Mouse (Mus musculus) MEL-GATA-1-ER (cell line): ENCODE measurements around the gene Tmem221.

Experiments
- DNase-seq: peaks from one replicate; pipeline ENCODE4 v3.0.0-alpha.2; 2012; ENCODE audit warnings: low read depth; ENCODE audit errors: extremely low read depth

Tmem221 gene

GRCm38 (mm10) chr8:71558071-71558957, at the start of gene Tmem221:
TSS of gene Tmem221 (minus strand) at chr8:71558871.
- no peak for DNase-seq

GRCm38 (mm10) chr8:71604021-71604420, 45.4 kb upstream of the Tmem221 start:
- no peak for DNase-seq

DNA sequence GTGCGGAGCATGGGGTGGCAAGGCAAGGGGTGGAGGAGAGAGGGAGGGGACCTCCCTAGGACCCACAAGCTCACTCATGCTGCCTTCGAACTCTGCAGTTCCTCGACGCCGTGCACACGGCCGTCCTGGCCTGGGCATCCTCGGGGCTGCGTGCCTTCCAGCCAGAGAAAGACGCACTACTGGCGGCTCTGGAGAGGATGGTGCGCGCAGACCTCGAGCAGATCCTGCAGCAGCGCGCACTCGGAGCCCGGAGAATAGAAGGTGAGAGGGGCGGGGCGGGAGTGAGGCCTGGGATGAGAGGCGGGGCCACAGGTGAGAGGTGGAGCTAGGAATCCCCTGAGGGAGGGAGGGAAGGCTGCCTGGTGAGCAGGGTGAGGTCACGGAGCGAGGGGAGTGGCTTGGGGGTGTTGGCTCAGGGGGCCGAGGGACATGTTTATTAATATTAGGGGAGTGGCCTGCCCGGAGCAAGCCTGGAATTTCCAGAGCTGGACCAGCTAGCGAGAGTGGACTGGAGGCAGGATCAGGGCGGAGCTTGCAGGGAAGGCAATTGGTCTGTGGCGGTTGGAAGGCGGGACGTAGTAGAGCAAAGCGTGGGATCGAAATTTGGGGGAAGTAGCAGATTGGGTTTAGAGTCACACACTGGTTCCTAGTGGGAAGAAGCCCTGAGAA, 44.1 kb upstream of the Tmem221 start:
- no peak for DNase-seq

- DNase-seq: no peak
Measured at GRCm38 (mm10) chr8:71601939-71602665, 43.4 kb upstream of the Tmem221 start.

DNA sequence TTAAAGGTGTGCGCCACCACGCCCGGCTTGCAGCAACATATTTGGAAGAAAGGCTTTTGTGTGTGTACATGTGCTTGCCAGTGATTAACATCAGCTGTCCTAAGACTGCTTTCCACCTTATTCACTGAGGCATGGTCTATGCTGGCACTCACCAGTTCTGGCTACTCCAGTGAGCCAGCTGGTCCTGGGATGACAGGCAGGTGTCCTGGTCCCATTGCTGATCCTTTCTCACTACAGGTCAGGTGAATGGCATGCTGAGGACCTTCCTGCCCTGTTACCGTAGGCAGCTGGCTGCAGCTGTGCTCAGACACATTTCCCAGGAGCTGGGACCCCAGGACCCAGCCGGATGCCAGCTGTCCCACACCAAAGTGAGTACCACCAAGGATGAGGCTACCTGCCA, 40.2 kb upstream of the Tmem221 start:
- DNase-seq: no peak

DNA sequence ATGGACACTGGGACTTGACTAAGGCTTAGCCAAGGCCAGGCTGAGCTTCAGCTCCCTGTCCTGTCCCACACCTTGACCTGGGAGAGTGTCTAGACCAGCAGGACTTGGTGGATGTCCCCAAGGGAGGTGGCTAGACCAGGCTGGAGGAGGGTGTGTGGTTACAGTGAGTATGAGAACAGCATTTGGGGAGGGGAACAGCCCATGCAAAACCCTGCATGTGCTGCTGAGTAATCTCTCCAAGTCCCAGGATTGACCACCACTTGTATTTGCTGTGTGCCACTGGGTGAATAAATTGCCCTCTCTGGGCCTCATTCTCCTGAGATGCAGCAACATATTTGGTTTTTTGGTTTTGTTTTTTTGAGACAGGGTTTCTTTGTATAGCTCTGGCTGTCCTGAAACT, 39.7 kb upstream of the Tmem221 start:
- DNase-seq: no peak

GRCm38 (mm10) chr8:71597451-71597850, 38.8 kb upstream of the Tmem221 start, which contains the start of gene Fam129c:
TSS of gene Fam129c (plus strand) at chr8:71597648.
- DNase-seq: no peak

DNA sequence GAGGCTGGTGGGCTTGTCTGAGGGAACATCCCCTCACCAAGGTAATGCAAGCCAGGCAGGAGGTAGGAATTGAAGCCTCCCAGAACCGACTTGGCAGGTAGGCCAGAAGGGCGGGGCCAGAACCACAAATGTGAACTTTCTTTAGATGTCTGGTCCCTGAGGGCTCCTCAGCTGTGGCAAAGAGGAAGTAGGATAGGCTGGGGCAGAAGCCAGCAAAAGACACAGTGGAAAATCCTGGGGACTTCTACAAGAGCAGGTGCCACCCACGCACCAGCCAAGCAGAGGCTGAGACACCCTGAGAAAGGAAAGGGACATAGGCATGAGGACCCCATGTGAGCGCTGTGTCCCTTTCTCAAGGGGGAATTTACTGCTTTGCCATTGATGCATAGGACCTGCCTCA, 38.1 kb upstream of the Tmem221 start:
- peak; percentile 60 for DNase-seq

DNA sequence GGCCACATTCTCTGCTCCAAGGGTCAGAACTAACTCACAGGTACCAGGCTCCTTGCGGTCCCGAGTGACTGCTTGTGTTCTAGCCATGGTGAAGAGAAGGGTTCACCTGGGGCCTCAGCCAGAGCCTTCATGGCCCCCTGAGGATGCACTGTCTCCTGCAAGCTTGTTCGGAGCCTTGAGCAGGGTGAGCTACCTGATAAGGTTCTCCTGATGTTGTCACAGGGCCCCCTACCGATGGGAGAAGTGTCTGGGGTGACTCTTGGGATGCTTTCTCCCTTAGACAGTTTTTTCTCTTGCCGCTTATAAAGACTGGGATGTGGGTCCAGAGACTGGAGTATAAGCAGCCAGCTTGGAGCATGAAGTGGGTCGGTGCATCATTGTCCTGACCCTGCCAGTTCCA, 37.7 kb upstream of the Tmem221 start:
- DNase-seq: no peak

DNA sequence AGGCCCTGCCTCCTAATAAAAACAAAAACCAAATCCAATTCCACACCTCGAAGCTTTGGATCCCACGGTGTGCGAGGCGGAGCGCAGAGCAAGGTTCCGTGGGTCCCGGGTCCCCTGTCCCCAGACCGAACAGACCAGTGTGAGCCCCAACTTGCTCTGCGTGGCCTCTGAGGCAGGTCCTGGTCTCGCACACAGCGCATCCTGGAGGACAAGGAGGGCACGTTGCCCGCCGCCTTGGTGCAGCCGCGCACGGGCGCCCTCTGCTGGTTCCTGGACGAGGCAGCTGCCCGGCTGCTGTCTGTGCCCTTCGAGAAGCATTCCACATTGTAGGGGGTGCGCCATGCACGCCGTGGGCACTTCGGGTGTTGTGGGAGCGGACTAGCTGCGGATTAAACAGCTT, 37.2 kb upstream of the Tmem221 start:
- DNase-seq: no peak

GRCm38 (mm10) chr8:71594324-71594722, 35.7 kb upstream of the Tmem221 start:
- DNase-seq: no peak

GRCm38 (mm10) chr8:71593556-71594323, 35.1 kb upstream of the Tmem221 start:
- no peak for DNase-seq

- DNase-seq: no peak
Measured at GRCm38 (mm10) chr8:71592374-71593170, 33.9 kb upstream of the Tmem221 start.

GRCm38 (mm10) chr8:71591471-71592373, 33.1 kb upstream of the Tmem221 start, which contains the start of gene Pgls:
TSS of gene Pgls (plus strand) at chr8:71592176.
- DNase-seq: peak; percentile 82

- no peak for DNase-seq
Measured at GRCm38 (mm10) chr8:71591017-71591416, 32.3 kb upstream of the Tmem221 start.

DNA sequence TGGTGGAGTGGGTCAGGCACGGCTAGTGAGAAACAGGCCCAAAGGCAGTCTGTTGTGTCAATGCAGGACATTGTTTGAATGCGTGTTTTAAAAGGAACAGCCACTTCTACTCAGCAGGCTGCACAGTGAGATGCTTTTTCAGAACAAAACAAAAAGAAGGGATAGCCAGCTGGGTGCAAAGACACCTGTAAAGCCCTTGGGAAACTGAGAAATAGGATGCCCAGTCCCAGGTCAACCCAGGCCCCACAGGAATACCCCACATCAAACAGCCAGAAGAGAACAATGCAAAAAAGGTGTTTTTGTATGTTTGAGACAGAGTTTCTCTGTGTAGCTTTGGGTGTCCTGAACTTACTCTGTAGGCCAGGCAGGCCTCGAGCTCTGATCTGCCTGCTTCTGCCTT, 30.1 kb upstream of the Tmem221 start:
- no peak for DNase-seq

DNA sequence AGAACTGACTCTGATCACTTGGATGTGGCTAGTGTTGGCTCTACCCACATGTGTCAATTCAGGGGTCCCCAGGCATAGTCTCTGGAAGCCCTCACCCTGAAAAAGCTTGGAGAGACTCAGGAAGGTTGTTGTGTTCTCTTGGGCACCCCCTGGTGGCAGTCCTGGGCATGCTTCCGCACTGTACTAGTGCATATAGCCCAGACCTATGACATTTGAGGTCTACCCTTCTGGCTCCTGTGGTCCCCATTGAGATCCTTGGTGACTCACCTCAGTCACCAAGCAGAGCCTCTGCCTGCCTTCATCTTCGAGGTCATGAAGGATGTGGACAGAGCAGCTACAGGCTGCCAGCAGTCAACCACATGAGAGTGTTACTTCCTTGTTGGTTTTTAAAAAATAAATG, 28.2 kb upstream of the Tmem221 start:
- DNase-seq: no peak

- no peak for DNase-seq
Measured at GRCm38 (mm10) chr8:71580201-71580600, 21.5 kb upstream of the Tmem221 start.

DNA sequence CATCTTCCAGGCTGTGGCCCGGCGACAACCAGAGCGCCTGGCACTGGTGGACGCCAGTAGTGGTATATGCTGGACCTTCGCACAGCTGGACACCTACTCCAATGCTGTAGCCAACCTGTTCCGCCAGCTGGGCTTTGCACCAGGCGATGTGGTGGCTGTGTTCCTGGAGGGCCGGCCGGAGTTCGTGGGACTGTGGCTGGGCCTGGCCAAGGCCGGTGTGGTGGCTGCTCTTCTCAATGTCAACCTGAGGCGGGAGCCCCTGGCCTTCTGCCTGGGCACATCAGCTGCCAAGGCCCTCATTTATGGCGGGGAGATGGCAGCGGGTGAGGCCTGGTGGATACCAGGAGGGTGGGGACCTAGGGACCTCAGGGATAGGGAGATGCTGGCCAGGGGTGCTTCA, 20.8 kb upstream of the Tmem221 start:
- no peak for DNase-seq
